Mouse (Mus musculus) left cerebral cortex, adult 8-10 months (tissue): ENCODE data around the gene Nmral1. TPM values are rescaled to one million over a fixed set of nuclear protein-coding genes. Genes with fewer than 3 reads are reported as not detected.
A peak's percentile ranks its signal among the peaks of the same experiment; 100 is the strongest.
"Not testable (repeated sequence)": the region's sequence is repeated elsewhere in the genome, so short reads cannot be mapped to it uniquely, and the experiment has no call there.

Experiments
- DNase-seq, 2 experiments: peaks; one replicate each; pipeline ENCODE4 v3.0.0; 2022; ENCODE audit warnings: low spot score in 2 of 2
- total RNA-seq, 4 experiments: library from RNA; stranded (reverse); gene quantifications; 2 replicates each; pipeline ENCODE4 v1.2.4; 2022

Gene Nmral1
- total RNA-seq, 4 experiments from 2014 or later: 15.8 to 18.9 (median 17.4) TPM

- DNase-seq: no peak
These were observed 1.3 kb downstream of the Nmral1 start for GRCm38 (mm10) chr16:4717866-4718265.

GRCm38 (mm10) chr16:4713861-4714710, 5.1 kb downstream of the Nmral1 start:
- no peak for DNase-seq

GRCm38 (mm10) chr16:4711173-4711572, 8.0 kb downstream of the Nmral1 start:
- no peak for DNase-seq

- DNase-seq: no peak
These were observed 13.6 kb downstream of the Nmral1 start for GRCm38 (mm10) chr16:4705541-4705940.

- DNase-seq: no peak
These were observed 16.5 kb downstream of the Nmral1 start for GRCm38 (mm10) chr16:4702646-4703045.

GRCm38 (mm10) chr16:4701211-4701610, 17.9 kb downstream of the Nmral1 start:
- DNase-seq: no peak

- DNase-seq: not testable (repeated sequence)
These were observed 29.8 kb downstream of the Nmral1 start for GRCm38 (mm10) chr16:4689371-4689770.

- no peak for DNase-seq
These were observed 34.7 kb downstream of the Nmral1 start for GRCm38 (mm10) chr16:4684457-4684791.

GRCm38 (mm10) chr16:4683581-4684456, 35.3 kb downstream of the Nmral1 start:
- peak; percentile 90 to 98 for DNase-seq

GRCm38 (mm10) chr16:4683193-4683580, 36.0 kb downstream of the Nmral1 start:
- no peak for DNase-seq

- no peak for DNase-seq
These were observed 36.5 kb downstream of the Nmral1 start for GRCm38 (mm10) chr16:4682628-4683179.

- not testable (repeated sequence) for DNase-seq
These were observed 38.2 kb downstream of the Nmral1 start for GRCm38 (mm10) chr16:4680922-4681455.

- peak; percentile 64 to 92 for DNase-seq
These were observed 39.8 kb downstream of the Nmral1 start, which contains the start of gene Coro7 for GRCm38 (mm10) chr16:4679121-4680018. Gene Coro7 (minus strand): TSS chr16:4679777.

GRCm38 (mm10) chr16:4678080-4678479, 41.1 kb downstream of the Nmral1 start:
- DNase-seq: no peak

GRCm38 (mm10) chr16:4676836-4677235, 42.3 kb downstream of the Nmral1 start:
- no peak for DNase-seq

- no peak for DNase-seq
These were observed 45.1 kb downstream of the Nmral1 start for GRCm38 (mm10) chr16:4674091-4674490.

GRCm38 (mm10) chr16:4670317-4670716, 48.8 kb downstream of the Nmral1 start:
- no peak for DNase-seq

- DNase-seq: peak; percentile 59 to 62
These were observed 51.9 kb downstream of the Nmral1 start for GRCm38 (mm10) chr16:4667190-4667808.

- DNase-seq: no peak
These were observed 53.4 kb downstream of the Nmral1 start for GRCm38 (mm10) chr16:4665726-4666125.

GRCm38 (mm10) chr16:4663806-4664205, 55.4 kb downstream of the Nmral1 start:
- no peak for DNase-seq
